In genomic region chr3:152229271-152229670, GRCm38 (mm10) we compare ENCODE assay signal across 28 mouse cellular contexts. TPM values are rescaled to one million over a fixed set of nuclear protein-coding genes. Genes with fewer than 3 reads are reported as not detected.
DNase-seq lines count a peak whose midpoint lies in the region; ATAC-seq and TF ChIP-seq lines count a peak whose summit lies in the region.
"Had no signal": no experiment of that assay in that cellular context is flagged by ENCODE, and none has a peak within 500 bp of the region (broad histone marks: within the 10 kb centered on the region; RNA-seq: fewer than 3 reads in every experiment).

No protein-coding gene starts in this region.

- peak; percentile 59 for DNase-seq in kidney, adult 2 months
- DNase-seq in kidney, postnatal 10 days, result no peak
- peak; percentile 84 for DNase-seq in liver, adult 2 months (ENCODE audit: extremely low read depth, low read depth, low spot score)
- DNase-seq in liver, embryonic 11.5 days (ENCODE audit: low spot score), result no peak
- DNase-seq in adipocyte (ENCODE audit: low spot score), result peak; percentile 35
- DNase-seq in heart, adult 8-10 months (ENCODE audit: low spot score), result no peak
- DNase-seq: adrenal gland, adult 2 months; adrenal gland, postnatal 10 days; adrenal gland, postnatal 25 days; B cell, adult 2 months; cerebellum, adult 11 months; cerebellum, adult 18-20 months; cerebellum, adult 8-10 months; cerebellum, adult 9-11 months; cerebellum, postnatal 14 days; cerebellum, postnatal 36 days; embryo, embryonic 11 days had no signal

- 0 out of 2 replicates have a peak, but pooled peaks cover 6% of the 10 kb centered on the region for H3K4me1 ChIP-seq in kidney, adult 2 months (ENCODE audit: control insufficient read depth, insufficient read depth, low read length)
- peaks cover 10% of the 10 kb centered on the region; the same call in 1 of the 2 replicates for H3K4me1 ChIP-seq in liver, adult 2 months (ENCODE audit: control insufficient read depth, insufficient read depth, low read length)
- no peaks in the 10 kb centered on the region for H3K4me1 ChIP-seq in liver, embryonic 11.5 days (replicated peaks; ENCODE audit: control insufficient read depth, insufficient read depth, low read length)
- H3K4me1 ChIP-seq: embryonic facial prominence, embryonic 13.5 days; embryonic facial prominence, embryonic 15.5 days; forebrain, embryonic 10.5 days; forebrain, embryonic 12.5 days had no signal

- no peak overlapping the region for H3K4me3 ChIP-seq in kidney, adult 2 months (ENCODE audit: insufficient read depth, low read depth, low read length)
- H3K4me3 ChIP-seq in liver, adult 2 months (ENCODE audit: insufficient read depth, low read depth, low read length), result no peak overlapping the region
- H3K4me3 ChIP-seq in liver, embryonic 11.5 days (ENCODE audit: low read depth, low read length), result no peak overlapping the region
- H3K4me3 ChIP-seq: embryonic facial prominence, embryonic 13.5 days; embryonic facial prominence, embryonic 15.5 days; erythroblast, embryonic 14.5 days; forebrain, embryonic 10.5 days; forebrain, embryonic 12.5 days had no signal

- H3K9ac ChIP-seq in liver, adult 2 months (ENCODE audit: low read depth, low read length), result no peak overlapping the region
- H3K9ac ChIP-seq in liver, embryonic 11.5 days (ENCODE audit: low read depth, low read length), result no peak overlapping the region
- H3K9ac ChIP-seq: embryonic facial prominence, embryonic 13.5 days; embryonic facial prominence, embryonic 15.5 days; forebrain, embryonic 12.5 days had no signal

- no peaks in the 10 kb centered on the region for H3K27me3 ChIP-seq in kidney, adult 2 months (replicated peaks; ENCODE audit: control insufficient read depth, insufficient read depth, low read length)
- no peaks in the 10 kb centered on the region for H3K27me3 ChIP-seq in liver, adult 2 months (ENCODE audit: control insufficient read depth, insufficient read depth, low read length)
- H3K27me3 ChIP-seq in liver, embryonic 11.5 days (replicated peaks; ENCODE audit: control insufficient read depth, insufficient read depth, low read length), result no peaks in the 10 kb centered on the region
- H3K27me3 ChIP-seq: embryonic facial prominence, embryonic 13.5 days; embryonic facial prominence, embryonic 15.5 days; forebrain, embryonic 12.5 days; Patski had no signal

- H3K27ac ChIP-seq in kidney, adult 2 months (ENCODE audit: insufficient read depth, low read depth, low read length), result no peak overlapping the region
- H3K27ac ChIP-seq in liver, adult 2 months (replicated peaks; ENCODE audit: insufficient read depth, low read depth, low read length), result peak overlapping the region; percentile 84
- no peak overlapping the region for H3K27ac ChIP-seq in liver, embryonic 11.5 days (ENCODE audit: low read depth, low read length)
- H3K27ac ChIP-seq: embryonic facial prominence, embryonic 13.5 days; embryonic facial prominence, embryonic 15.5 days; forebrain, embryonic 10.5 days; forebrain, embryonic 12.5 days had no signal

- WGBS in kidney, adult 2 months, result 81% methylated on average over 5 of the region's 5 CpGs
- WGBS in liver, adult 2 months, result 32% methylated on average over 5 of the region's 5 CpGs
- WGBS in liver, embryonic 11.5 days, result 90% methylated on average over 5 of the region's 5 CpGs

- H3K79me2 ChIP-seq in liver, adult 2 months (ENCODE audit: control insufficient read depth, insufficient read depth, low read length), result no peaks in the 10 kb centered on the region; the same call in 1 of the 2 replicates

- no peaks in the 10 kb centered on the region for H3K9me3 ChIP-seq in liver, embryonic 11.5 days (ENCODE audit: control insufficient read depth, low read length)
- H3K9me3 ChIP-seq: embryonic facial prominence, embryonic 13.5 days; embryonic facial prominence, embryonic 15.5 days; forebrain, embryonic 10.5 days; forebrain, embryonic 12.5 days; G1E had no signal

- peaks cover 15% of the 10 kb centered on the region for H3K36me3 ChIP-seq in kidney, adult 2 months (ENCODE audit: control insufficient read depth, insufficient read depth, low read length)
- H3K36me3 ChIP-seq in liver, adult 2 months (ENCODE audit: control insufficient read depth, insufficient read depth, low read length), result peaks cover 58% of the 10 kb centered on the region
- peaks cover 37% of the 10 kb centered on the region for H3K36me3 ChIP-seq in liver, embryonic 11.5 days (ENCODE audit: control insufficient read depth, insufficient read depth, low read length)

- no peak for ATAC-seq in liver, embryonic 11.5 days (replicated peaks; ENCODE audit: low FRiP score)
- ATAC-seq: activated CD4-positive, CD25-positive, alpha-beta regulatory T cell, adult 4 months; CD4-positive, CD25-positive, alpha-beta regulatory T cell, adult 4 months; forebrain, embryonic 14.5 days; forebrain, embryonic 16.5 days; Patski had no signal

- TF ChIP-seq POLR2A in kidney, adult 2 months (IDR thresholded peaks at IDR 0.05; ENCODE audit: low read depth, low read length), result no peak
- TF ChIP-seq POLR2A in liver, adult 2 months (IDR thresholded peaks at IDR 0.05; ENCODE audit: extremely low read depth, insufficient read depth, low read length), result no peak

- no peak for TF ChIP-seq CTCF in kidney, adult 2 months (conservative IDR thresholded peaks at IDR 0.05; ENCODE audit: insufficient read depth, insufficient read length, low read depth, low read length)
- TF ChIP-seq CTCF in liver, adult 2 months (IDR thresholded peaks at IDR 0.05; ENCODE audit: low read depth, low read length), result no peak

- no peak overlapping the region for H3K4me2 ChIP-seq in liver, embryonic 11.5 days
- H3K4me2 ChIP-seq: embryonic facial prominence, embryonic 13.5 days; embryonic facial prominence, embryonic 15.5 days; forebrain, embryonic 12.5 days had no signal

RNA-seq across cellular contexts. Expression of gene Fubp1, which starts 19.0 kb away (rescaled TPM):
- polyA plus RNA-seq in kidney, adult 2 months (2012; rRNA removed), result 40.8 and 49.0 TPM in 2 replicates
- total RNA-seq in liver, adult 2 months (2014; rRNA removed), result 61.9 and 71.5 TPM in 2 replicates
- polyA plus RNA-seq in liver, adult 2 months (2012; rRNA removed), result 17.5 and 28.1 TPM in 2 replicates
- polyA plus RNA-seq in liver, embryonic 11.5 days (2014; fragmentation: Nextera tagmentation; extraction: Ambion mirVana), result 234 and 253 TPM in 2 replicates
- total RNA-seq in heart, adult 8-10 months (2022), result 10 to 100 TPM; 44.3 to 55.0 (median 52.5) TPM

RNA-seq across cellular contexts. Expression of gene Dnajb4, which starts 19.2 kb away (rescaled TPM):
- polyA plus RNA-seq in kidney, adult 2 months (2012; rRNA removed), result 5.5 and 9.8 TPM in 2 replicates
- 22.4 and 23.0 TPM in 2 replicates for total RNA-seq in liver, adult 2 months (2014; rRNA removed)
- polyA plus RNA-seq in liver, adult 2 months (2012; rRNA removed), result 5.3 and 6.3 TPM in 2 replicates
- 29.7 and 33.1 TPM in 2 replicates for polyA plus RNA-seq in liver, embryonic 11.5 days (2014; fragmentation: Nextera tagmentation; extraction: Ambion mirVana)
- total RNA-seq in heart, adult 8-10 months (2022), result 100 to 1,000 TPM in 2 of 4 experiments, 10 to 100 TPM in 2; 88.0 to 125 (median 101) TPM

RNA-seq across cellular contexts. Expression of gene Nexn, which starts 36.9 kb away (rescaled TPM):
- 0.11 and 0.38 TPM in 2 replicates for polyA plus RNA-seq in kidney, adult 2 months (2012; rRNA removed)
- 0.20 and 0.28 TPM in 2 replicates for total RNA-seq in liver, adult 2 months (2014; rRNA removed)
- not detected in 2 replicates for polyA plus RNA-seq in liver, adult 2 months (2012; rRNA removed)
- polyA plus RNA-seq in liver, embryonic 11.5 days (2014; fragmentation: Nextera tagmentation; extraction: Ambion mirVana), result 3.7 and 5.5 TPM in 2 replicates
- 100 to 1,000 TPM; 264 to 407 (median 333) TPM for total RNA-seq in heart, adult 8-10 months (2022)
- polyA plus RNA-seq: adrenal gland, adult 2 months; erythroblast, embryonic 14.5 days; G1E had no signal

Comparison
In these comparisons a context has a peak if more than half of its experiments do, and no peak if none do; other contexts are left out.
1. DNase-seq: peak in kidney, adult 2 months (single experiment), liver, adult 2 months (single experiment) and adipocyte (single experiment); none in kidney, postnatal 10 days (single experiment), liver, embryonic 11.5 days (single experiment) and heart, adult 8-10 months (single experiment).